In genomic region chr4:116596978-116597881, GRCm38 (mm10) we compare ENCODE assay signal across 8 mouse cellular contexts. TPM values are rescaled to one million over a fixed set of nuclear protein-coding genes. Genes with fewer than 3 reads are reported as not detected.
DNase-seq lines count a peak whose midpoint lies in the region; ATAC-seq and TF ChIP-seq lines count a peak whose summit lies in the region.

No protein-coding gene starts in this region.

- ATAC-seq in erythroid progenitor cell, adult 5-6 weeks (replicated peaks; ENCODE audit: low FRiP score, poor library complexity, severe bottlenecking), result peak; percentile 97
- peak; percentile 94 for ATAC-seq in heart, embryonic 12.5 days (ENCODE audit: insufficient number of reproducible peaks, low FRiP score)
- ATAC-seq in kidney, postnatal 0 days (replicated peaks; ENCODE audit: low FRiP score, low read depth), result peak; percentile 95
- ATAC-seq in liver, embryonic 11.5 days (replicated peaks; ENCODE audit: low FRiP score), result peak; percentile 94
- ATAC-seq in stomach, embryonic 14.5 days (ENCODE audit: insufficient number of reproducible peaks, insufficient read depth, low FRiP score, low read depth), result peak; percentile 96

- TF ChIP-seq CTCF in kidney, postnatal 0 days (IDR thresholded peaks at IDR 0.05; ENCODE audit: low read depth), result no peak; the same call in 1 of the 2 replicates

- H3K4me3 ChIP-seq in heart, embryonic 12.5 days, result peak overlapping the region; percentile 65
- peak overlapping the region; percentile 62 for H3K4me3 ChIP-seq in kidney, postnatal 0 days (replicated peaks; ENCODE audit: low read depth, low read length)
- H3K4me3 ChIP-seq in liver, embryonic 11.5 days (ENCODE audit: low read depth, low read length), result peak overlapping the region; percentile 63
- H3K4me3 ChIP-seq in stomach, embryonic 14.5 days (ENCODE audit: low read depth, low read length), result peak overlapping the region; percentile 66

- H3K9me3 ChIP-seq in heart, embryonic 12.5 days (replicated peaks), result no peaks in the 10 kb centered on the region
- H3K9me3 ChIP-seq in kidney, postnatal 0 days (replicated peaks; ENCODE audit: low read length), result no peaks in the 10 kb centered on the region
- no peaks in the 10 kb centered on the region for H3K9me3 ChIP-seq in liver, embryonic 11.5 days (ENCODE audit: control insufficient read depth, low read length)
- H3K9me3 ChIP-seq in stomach, embryonic 14.5 days (ENCODE audit: control insufficient read depth, low read depth, low read length), result no peaks in the 10 kb centered on the region

- peaks cover 23% of the 10 kb centered on the region for H3K4me1 ChIP-seq in heart, embryonic 12.5 days (replicated peaks)
- H3K4me1 ChIP-seq in kidney, postnatal 0 days (replicated peaks; ENCODE audit: insufficient read depth, low read length), result peaks cover 12% of the 10 kb centered on the region
- H3K4me1 ChIP-seq in liver, embryonic 11.5 days (replicated peaks; ENCODE audit: control insufficient read depth, insufficient read depth, low read length), result peaks cover 18% of the 10 kb centered on the region
- peaks cover 18% of the 10 kb centered on the region for H3K4me1 ChIP-seq in stomach, embryonic 14.5 days (ENCODE audit: control insufficient read depth, insufficient read depth, low read length)

- peaks cover 49% of the 10 kb centered on the region for H3K36me3 ChIP-seq in heart, embryonic 12.5 days
- peaks cover 26% of the 10 kb centered on the region for H3K36me3 ChIP-seq in kidney, postnatal 0 days (ENCODE audit: insufficient read depth, low read length)
- peaks cover 24% of the 10 kb centered on the region for H3K36me3 ChIP-seq in liver, embryonic 11.5 days (ENCODE audit: control insufficient read depth, insufficient read depth, low read length)
- peaks cover 26% of the 10 kb centered on the region for H3K36me3 ChIP-seq in stomach, embryonic 14.5 days (ENCODE audit: control insufficient read depth, insufficient read depth, low read length)

- DNase-seq in CD4-positive helper T cell, adult 2 months (ENCODE audit: low read depth, low spot score), result peak; percentile 87
- peak; percentile 70 for DNase-seq in brain, embryonic 18.5 days (ENCODE audit: low read depth, low spot score)
- peak; percentile 95 for DNase-seq in kidney, postnatal 0 days (ENCODE audit: low spot score)
- DNase-seq in liver, embryonic 11.5 days (ENCODE audit: low spot score), result peak; percentile 91
- peak; percentile 80 for DNase-seq in naive thymus-derived CD4-positive, alpha-beta T cell, adult 2 months (ENCODE audit: low read depth)

- H3K27me3 ChIP-seq in heart, embryonic 12.5 days (replicated peaks), result no peaks in the 10 kb centered on the region
- H3K27me3 ChIP-seq in kidney, postnatal 0 days (ENCODE audit: insufficient read depth, low read length), result no peaks in the 10 kb centered on the region
- no peaks in the 10 kb centered on the region for H3K27me3 ChIP-seq in liver, embryonic 11.5 days (replicated peaks; ENCODE audit: control insufficient read depth, insufficient read depth, low read length)
- no peaks in the 10 kb centered on the region for H3K27me3 ChIP-seq in stomach, embryonic 14.5 days (ENCODE audit: control insufficient read depth, insufficient read depth, low read length)

- peak overlapping the region; percentile 87 for H3K27ac ChIP-seq in heart, embryonic 12.5 days (ENCODE audit: poor library complexity, severe bottlenecking)
- peak overlapping the region; percentile 77 for H3K27ac ChIP-seq in kidney, postnatal 0 days
- H3K27ac ChIP-seq in liver, embryonic 11.5 days (ENCODE audit: low read depth, low read length), result peak overlapping the region; percentile 2; the same call in 1 of the 2 replicates
- peak overlapping the region; percentile 75; the same call in 1 of the 2 replicates for H3K27ac ChIP-seq in stomach, embryonic 14.5 days (ENCODE audit: low read length)

- 1% methylated on average over 50 of the region's 50 CpGs for WGBS in heart, embryonic 12.5 days
- WGBS in kidney, postnatal 0 days, result under 1% methylated on average over 50 of the region's 50 CpGs
- WGBS in liver, embryonic 11.5 days, result under 1% methylated on average over 50 of the region's 50 CpGs
- under 1% methylated on average over 50 of the region's 50 CpGs for WGBS in stomach, embryonic 14.5 days

- peak overlapping the region; percentile 90 for H3K9ac ChIP-seq in heart, embryonic 12.5 days
- peak overlapping the region; percentile 72 for H3K9ac ChIP-seq in kidney, postnatal 0 days (ENCODE audit: low read depth, low read length)
- H3K9ac ChIP-seq in liver, embryonic 11.5 days (ENCODE audit: low read depth, low read length), result peak overlapping the region; percentile 62
- H3K9ac ChIP-seq in stomach, embryonic 14.5 days (replicated peaks; ENCODE audit: low read depth, low read length), result peak overlapping the region; percentile 47

- peak overlapping the region; percentile 86 for H3K4me2 ChIP-seq in heart, embryonic 12.5 days
- H3K4me2 ChIP-seq in kidney, postnatal 0 days (ENCODE audit: low read length), result peak overlapping the region; percentile 73
- peak overlapping the region; percentile 76 for H3K4me2 ChIP-seq in liver, embryonic 11.5 days
- H3K4me2 ChIP-seq in stomach, embryonic 14.5 days (replicated peaks; ENCODE audit: low read depth, low read length), result peak overlapping the region; percentile 99

RNA-seq across cellular contexts. Expression of gene Ccdc17, which starts 0.8 kb away (rescaled TPM):
- 5.9 TPM in 1 of 2 replicates, not detected in the other for total RNA-seq in erythroid progenitor cell, adult 5-6 weeks (2015; ENCODE audit: low replicate concordance)
- total RNA-seq in erythroid progenitor cell, adult 5-6 weeks (2017; ENCODE audit: low replicate concordance), result 2.6 and 5.3 TPM in 2 replicates
- polyA plus RNA-seq in heart, embryonic 12.5 days (2016; fragmentation: Nextera tagmentation; extraction: Ambion mirVana), result 3.1 and 3.4 TPM in 2 replicates
- 5.9 and 7.9 TPM in 2 replicates for polyA plus RNA-seq in kidney, postnatal 0 days (2015; fragmentation: Nextera tagmentation; extraction: Ambion mirVana)
- 2.1 and 4.4 TPM in 2 replicates for polyA plus RNA-seq in liver, embryonic 11.5 days (2014; fragmentation: Nextera tagmentation; extraction: Ambion mirVana)
- 3.8 and 4.7 TPM in 2 replicates for polyA plus RNA-seq in stomach, embryonic 14.5 days (2014; fragmentation: Nextera tagmentation; extraction: Ambion mirVana)

RNA-seq across cellular contexts. Expression of gene Nasp, which starts 30.5 kb away (rescaled TPM):
- 75.5 and 103 TPM in 2 replicates for total RNA-seq in erythroid progenitor cell, adult 5-6 weeks (2015; ENCODE audit: low replicate concordance)
- 126 and 154 TPM in 2 replicates for total RNA-seq in erythroid progenitor cell, adult 5-6 weeks (2017; ENCODE audit: low replicate concordance)
- 116 and 121 TPM in 2 replicates for polyA plus RNA-seq in heart, embryonic 12.5 days (2016; fragmentation: Nextera tagmentation; extraction: Ambion mirVana)
- 82.7 and 89.6 TPM in 2 replicates for polyA plus RNA-seq in kidney, postnatal 0 days (2015; fragmentation: Nextera tagmentation; extraction: Ambion mirVana)
- 185 and 187 TPM in 2 replicates for polyA plus RNA-seq in liver, embryonic 11.5 days (2014; fragmentation: Nextera tagmentation; extraction: Ambion mirVana)
- 150 and 162 TPM in 2 replicates for polyA plus RNA-seq in stomach, embryonic 14.5 days (2014; fragmentation: Nextera tagmentation; extraction: Ambion mirVana)

RNA-seq across cellular contexts. Expression of gene Gpbp1l1, which starts 39.8 kb away (rescaled TPM):
- total RNA-seq in erythroid progenitor cell, adult 5-6 weeks (2015; ENCODE audit: low replicate concordance), result 90.1 and 126 TPM in 2 replicates
- total RNA-seq in erythroid progenitor cell, adult 5-6 weeks (2017; ENCODE audit: low replicate concordance), result 101 and 136 TPM in 2 replicates
- polyA plus RNA-seq in heart, embryonic 12.5 days (2016; fragmentation: Nextera tagmentation; extraction: Ambion mirVana), result 31.2 and 32.9 TPM in 2 replicates
- 44.8 and 46.1 TPM in 2 replicates for polyA plus RNA-seq in kidney, postnatal 0 days (2015; fragmentation: Nextera tagmentation; extraction: Ambion mirVana)
- polyA plus RNA-seq in liver, embryonic 11.5 days (2014; fragmentation: Nextera tagmentation; extraction: Ambion mirVana), result 33.7 and 35.4 TPM in 2 replicates
- polyA plus RNA-seq in stomach, embryonic 14.5 days (2014; fragmentation: Nextera tagmentation; extraction: Ambion mirVana), result 49.2 and 52.2 TPM in 2 replicates

RNA-seq across cellular contexts. Expression of gene Tmem69, which starts 41.5 kb away (rescaled TPM):
- 5.9 and 10.1 TPM in 2 replicates for total RNA-seq in erythroid progenitor cell, adult 5-6 weeks (2015; ENCODE audit: low replicate concordance)
- total RNA-seq in erythroid progenitor cell, adult 5-6 weeks (2017; ENCODE audit: low replicate concordance), result 2.4 and 9.8 TPM in 2 replicates
- 23.3 and 26.3 TPM in 2 replicates for polyA plus RNA-seq in heart, embryonic 12.5 days (2016; fragmentation: Nextera tagmentation; extraction: Ambion mirVana)
- polyA plus RNA-seq in kidney, postnatal 0 days (2015; fragmentation: Nextera tagmentation; extraction: Ambion mirVana), result 27.3 and 27.5 TPM in 2 replicates
- polyA plus RNA-seq in liver, embryonic 11.5 days (2014; fragmentation: Nextera tagmentation; extraction: Ambion mirVana), result 51.5 and 55.5 TPM in 2 replicates
- polyA plus RNA-seq in stomach, embryonic 14.5 days (2014; fragmentation: Nextera tagmentation; extraction: Ambion mirVana), result 22.1 and 23.5 TPM in 2 replicates

RNA-seq across cellular contexts. Expression of gene Akr1a1, which starts 54.2 kb away (rescaled TPM):
- 130 and 134 TPM in 2 replicates for total RNA-seq in erythroid progenitor cell, adult 5-6 weeks (2015; ENCODE audit: low replicate concordance)
- total RNA-seq in erythroid progenitor cell, adult 5-6 weeks (2017; ENCODE audit: low replicate concordance), result 99.1 and 124 TPM in 2 replicates
- 550 and 559 TPM in 2 replicates for polyA plus RNA-seq in heart, embryonic 12.5 days (2016; fragmentation: Nextera tagmentation; extraction: Ambion mirVana)
- polyA plus RNA-seq in kidney, postnatal 0 days (2015; fragmentation: Nextera tagmentation; extraction: Ambion mirVana), result 966 and 1,010 TPM in 2 replicates
- 449 and 453 TPM in 2 replicates for polyA plus RNA-seq in liver, embryonic 11.5 days (2014; fragmentation: Nextera tagmentation; extraction: Ambion mirVana)
- polyA plus RNA-seq in stomach, embryonic 14.5 days (2014; fragmentation: Nextera tagmentation; extraction: Ambion mirVana), result 781 and 795 TPM in 2 replicates

Comparison
In these comparisons a context has a peak if more than half of its experiments do, and no peak if none do; other contexts are left out.
1. Peak in every context shown above with its lines: DNase-seq, ATAC-seq, H3K4me3 ChIP-seq and H3K27ac ChIP-seq.
2. H3K27ac ChIP-seq: peak in every context shown above with its lines; median percentile 87 in heart, embryonic 12.5 days; 77 in kidney, postnatal 0 days; 75 in stomach, embryonic 14.5 days; 2 in liver, embryonic 11.5 days.